Mouse (Mus musculus): Measurements from ENCODE around the gene Elfn2. TPM values are rescaled to one million over a fixed set of nuclear protein-coding genes. Genes with fewer than 3 reads are reported as not detected.
A peak's percentile ranks its signal among the peaks of the same experiment; 100 is the strongest.

Elfn2 gene
- polyA plus RNA-seq, 1 experiment from 2014 or later: 10.6 TPM

- Histone ChIP-seq H3K36me3 (no peaks in the 10 kb centered on the region), H3K27me3 (replicated peaks) (peaks cover 21% of the 10 kb centered on the region; the same call in 1 of the 2 replicates), H3K4me3 (replicated peaks) (no peak overlapping the region; the same call in 1 of the 2 replicates), H3K27ac (replicated peaks) (no peak overlapping the region), H3K4me1 (peaks cover 50% of the 10 kb centered on the region), H3K9me3 (replicated peaks) (no peaks in the 10 kb centered on the region), H3K9ac (replicated peaks) (no peak overlapping the region), H3K4me2 (peak overlapping the region; percentile 88)
- ATAC-seq (ENCODE audit: low FRiP score): no peak
- WGBS: 8% methylated on average over 14 of the region's 14 CpGs
These were observed 845 bp upstream of the Elfn2 start for GRCm38 (mm10) chr15:78719416-78719815.

- Histone ChIP-seq H3K4me1 (peaks cover 74% of the 10 kb centered on the region), H3K4me2 (peak overlapping the region; percentile 88), H3K9ac (replicated peaks) (peak overlapping the region; percentile 82), H3K4me3 (replicated peaks) (peak overlapping the region; percentile 63), H3K9me3 (replicated peaks) (no peaks in the 10 kb centered on the region), H3K36me3 (no peaks in the 10 kb centered on the region), H3K27me3 (replicated peaks) (peaks cover 34% of the 10 kb centered on the region), H3K27ac (replicated peaks) (peak overlapping the region; percentile 85)
- no peak for ATAC-seq (ENCODE audit: low FRiP score)
- WGBS: 47% methylated on average over 13 of the region's 13 CpGs
These were observed 1.6 kb downstream of the Elfn2 start for GRCm38 (mm10) chr15:78716936-78717335.

- WGBS: 59% methylated on average over 5 of the region's 5 CpGs
- no peak overlapping the region for H3K27ac ChIP-seq (replicated peaks)
- H3K9me3 ChIP-seq (replicated peaks): no peaks in the 10 kb centered on the region
- H3K9ac ChIP-seq (replicated peaks): no peak overlapping the region
- no peak overlapping the region; the same call in 1 of the 2 replicates for H3K4me3 ChIP-seq (replicated peaks)
- peaks cover 84% of the 10 kb centered on the region for H3K4me1 ChIP-seq
- ATAC-seq (ENCODE audit: low FRiP score): no peak
- H3K36me3 ChIP-seq: no peaks in the 10 kb centered on the region
- H3K27me3 ChIP-seq (replicated peaks): peaks cover 37% of the 10 kb centered on the region
- H3K4me2 ChIP-seq: peak overlapping the region; percentile 88
These were observed 2.7 kb downstream of the Elfn2 start for GRCm38 (mm10) chr15:78715856-78716255.

GRCm38 (mm10) chr15:78713751-78714150, 4.8 kb downstream of the Elfn2 start:
- 65% methylated on average over 7 of the region's 7 CpGs for WGBS
- Histone ChIP-seq H3K36me3 (no peaks in the 10 kb centered on the region), H3K27ac (replicated peaks) (no peak overlapping the region; the same call in 1 of the 2 replicates), H3K4me2 (peak overlapping the region; percentile 63; the same call in 1 of the 2 replicates), H3K4me1 (peaks cover 80% of the 10 kb centered on the region), H3K9ac (replicated peaks) (no peak overlapping the region), H3K9me3 (replicated peaks) (no peaks in the 10 kb centered on the region), H3K4me3 (replicated peaks) (no peak overlapping the region), H3K27me3 (replicated peaks) (peaks cover 28% of the 10 kb centered on the region)
- no peak for ATAC-seq (ENCODE audit: low FRiP score)

GRCm38 (mm10) chr15:78712335-78713258, 6.0 kb downstream of the Elfn2 start:
- Histone ChIP-seq H3K27me3 (replicated peaks) (peaks cover 28% of the 10 kb centered on the region), H3K4me2 (peak overlapping the region; percentile 63), H3K27ac (replicated peaks) (peak overlapping the region; percentile 46; the same call in 1 of the 2 replicates), H3K9me3 (replicated peaks) (no peaks in the 10 kb centered on the region), H3K9ac (replicated peaks) (peak overlapping the region; percentile 49), H3K4me1 (peaks cover 73% of the 10 kb centered on the region), H3K4me3 (replicated peaks) (peak overlapping the region; percentile 34), H3K36me3 (no peaks in the 10 kb centered on the region)
- ATAC-seq (ENCODE audit: low FRiP score): 0 out of 2 replicates have a peak, but pooled peaks have one; percentile 8
- 8% methylated on average over 53 of the region's 53 CpGs for WGBS

GRCm38 (mm10) chr15:78711935-78712334, 6.6 kb downstream of the Elfn2 start:
- H3K36me3 ChIP-seq: no peaks in the 10 kb centered on the region
- WGBS: 62% methylated on average over 7 of the region's 7 CpGs
- ATAC-seq (ENCODE audit: low FRiP score): no peak
- no peaks in the 10 kb centered on the region for H3K9me3 ChIP-seq (replicated peaks)
- peaks cover 68% of the 10 kb centered on the region for H3K4me1 ChIP-seq
- H3K27me3 ChIP-seq (replicated peaks): peaks cover 28% of the 10 kb centered on the region
- H3K4me3 ChIP-seq (replicated peaks): peak overlapping the region; percentile 34; the same call in 1 of the 2 replicates
- H3K27ac ChIP-seq (replicated peaks): no peak overlapping the region
- H3K4me2 ChIP-seq: peak overlapping the region; percentile 63
- no peak overlapping the region for H3K9ac ChIP-seq (replicated peaks)

- Histone ChIP-seq H3K27me3 (replicated peaks) (peaks cover 22% of the 10 kb centered on the region), H3K36me3 (no peaks in the 10 kb centered on the region), H3K9ac (replicated peaks) (0 out of 2 replicates have a peak overlapping the region, but pooled peaks have one; percentile 17), H3K4me1 (peaks cover 55% of the 10 kb centered on the region), H3K4me2 (peak overlapping the region; percentile 20), H3K4me3 (replicated peaks) (no peak overlapping the region), H3K9me3 (replicated peaks) (no peaks in the 10 kb centered on the region), H3K27ac (replicated peaks) (peak overlapping the region; percentile 45)
- peak; percentile 21; the same call in 1 of the 2 replicates for ATAC-seq (ENCODE audit: low FRiP score)
- WGBS: 36% methylated on average over 6 of the region's 6 CpGs
These were observed 7.9 kb downstream of the Elfn2 start for GRCm38 (mm10) chr15:78710634-78711033.

GRCm38 (mm10) chr15:78709767-78710166, 8.8 kb downstream of the Elfn2 start:
- Histone ChIP-seq H3K9ac (replicated peaks) (0 out of 2 replicates have a peak overlapping the region, but pooled peaks have one; percentile 20), H3K4me2 (peak overlapping the region; percentile 20), H3K4me1 (peaks cover 51% of the 10 kb centered on the region), H3K9me3 (replicated peaks) (no peaks in the 10 kb centered on the region), H3K27me3 (replicated peaks) (peaks cover 18% of the 10 kb centered on the region), H3K27ac (replicated peaks) (no peak overlapping the region), H3K36me3 (no peaks in the 10 kb centered on the region), H3K4me3 (replicated peaks) (no peak overlapping the region)
- WGBS: 9% methylated on average over 7 of the region's 7 CpGs
- ATAC-seq (ENCODE audit: low FRiP score): no peak

- no peak for ATAC-seq (ENCODE audit: low FRiP score)
- Histone ChIP-seq H3K27ac (replicated peaks) (no peak overlapping the region), H3K36me3 (no peaks in the 10 kb centered on the region), H3K9me3 (replicated peaks) (no peaks in the 10 kb centered on the region), H3K4me3 (replicated peaks) (no peak overlapping the region), H3K4me1 (peaks cover 32% of the 10 kb centered on the region), H3K27me3 (replicated peaks) (0 out of 2 replicates have a peak, but pooled peaks cover 1% of the 10 kb centered on the region), H3K4me2 (no peak overlapping the region), H3K9ac (replicated peaks) (no peak overlapping the region)
- 42% methylated on average over 3 of the region's 3 CpGs for WGBS
These were observed 11.9 kb downstream of the Elfn2 start for GRCm38 (mm10) chr15:78706630-78707029.

GRCm38 (mm10) chr15:78704824-78705223, 13.7 kb downstream of the Elfn2 start:
- Histone ChIP-seq H3K9ac (replicated peaks) (no peak overlapping the region), H3K4me2 (no peak overlapping the region), H3K4me1 (peaks cover 15% of the 10 kb centered on the region), H3K27ac (replicated peaks) (no peak overlapping the region), H3K4me3 (replicated peaks) (no peak overlapping the region), H3K9me3 (replicated peaks) (no peaks in the 10 kb centered on the region), H3K27me3 (replicated peaks) (no peaks in the 10 kb centered on the region), H3K36me3 (no peaks in the 10 kb centered on the region)
- 68% methylated on average over 4 of the region's 4 CpGs for WGBS
- ATAC-seq (ENCODE audit: low FRiP score): peak; percentile 25; the same call in 1 of the 2 replicates

- Histone ChIP-seq H3K9ac (replicated peaks) (no peak overlapping the region), H3K4me3 (replicated peaks) (no peak overlapping the region), H3K4me1 (peaks cover 14% of the 10 kb centered on the region), H3K36me3 (no peaks in the 10 kb centered on the region), H3K27ac (replicated peaks) (no peak overlapping the region), H3K27me3 (replicated peaks) (no peaks in the 10 kb centered on the region), H3K4me2 (no peak overlapping the region), H3K9me3 (replicated peaks) (no peaks in the 10 kb centered on the region)
- no peak for ATAC-seq (ENCODE audit: low FRiP score)
- 80% methylated on average over 3 of the region's 3 CpGs for WGBS
These were observed 14.6 kb downstream of the Elfn2 start for GRCm38 (mm10) chr15:78704007-78704406.

GRCm38 (mm10) chr15:78700420-78700819, 18.2 kb downstream of the Elfn2 start:
- peaks cover 25% of the 10 kb centered on the region for H3K4me1 ChIP-seq
- H3K9ac ChIP-seq (replicated peaks): no peak overlapping the region
- H3K4me3 ChIP-seq (replicated peaks): no peak overlapping the region
- no peak overlapping the region for H3K4me2 ChIP-seq
- ATAC-seq (ENCODE audit: low FRiP score): no peak
- WGBS: 88% methylated on average over 2 of the region's 2 CpGs
- no peaks in the 10 kb centered on the region; the same call in 1 of the 2 replicates for H3K27me3 ChIP-seq (replicated peaks)
- H3K36me3 ChIP-seq: no peaks in the 10 kb centered on the region
- H3K27ac ChIP-seq (replicated peaks): no peak overlapping the region
- H3K9me3 ChIP-seq (replicated peaks): no peaks in the 10 kb centered on the region
